Mouse (Mus musculus) C3H10T1/2 (cell line): ENCODE results near the gene Zfp616. TPM values are rescaled to one million over a fixed set of nuclear protein-coding genes. Genes with fewer than 3 reads are reported as not detected.

Experiments used
- polyA plus RNA-seq, 2 experiments: library from polyadenylated mRNA; unstranded; fragments of >200 nt; fragmentation: generic; extraction: Trizol; gene quantifications; one replicate each; pipeline ENCODE4 v1.2.1; 2012; ENCODE audit warnings: missing spikeins in 2 of 2

The Zfp616 gene
- polyA plus RNA-seq, result not detected

DNA sequence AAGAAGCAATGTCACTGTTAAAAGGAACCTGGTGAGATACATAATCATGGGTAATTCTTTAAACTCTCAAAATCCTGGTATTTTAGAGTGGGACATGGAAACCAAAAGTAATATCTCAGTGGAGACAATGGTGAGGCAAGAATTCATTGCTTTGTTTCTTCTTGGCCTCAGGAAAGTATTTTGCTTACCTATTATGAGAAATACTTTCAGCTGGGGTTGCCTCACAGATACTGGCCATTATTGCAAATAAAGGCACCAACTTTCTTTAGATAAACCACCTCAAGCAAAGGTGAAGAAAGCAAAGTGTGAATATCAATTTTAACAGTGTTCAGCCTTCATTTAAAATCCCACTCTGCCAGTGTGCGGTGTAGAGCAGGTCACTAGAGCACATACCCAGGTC is at the start of gene Zfp616:
Gene Zfp616 (plus strand): TSS at position 301 of the 400 bp plus-strand sequence.

DNA sequence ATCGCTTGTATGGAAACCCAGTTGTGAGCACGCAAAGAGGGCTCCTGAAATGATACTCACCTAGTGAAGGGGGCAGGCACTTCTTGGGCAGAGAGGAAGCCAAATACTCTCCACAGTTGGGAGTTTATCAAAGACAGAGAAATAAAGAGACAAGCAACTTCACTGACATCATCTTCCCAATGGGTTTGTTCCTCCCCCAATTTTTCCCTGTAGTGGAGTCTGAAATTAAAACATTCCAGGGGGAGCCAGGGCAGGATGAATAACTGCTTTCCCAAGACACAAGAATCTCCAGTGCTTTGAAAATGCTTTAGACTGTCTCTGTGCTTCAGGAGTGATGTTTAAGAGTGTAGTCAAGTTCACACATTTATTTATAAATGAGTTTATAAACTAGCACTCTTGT is 13.3 kb upstream of the Zfp616 start, which contains the start of the genes Olfr139 and Olfr399:
Gene Olfr139 (minus strand): TSS at position 101 of the 400 bp plus-strand sequence.
Gene Olfr399 (minus strand): TSS at position 165 of the 400 bp plus-strand sequence.

DNA sequence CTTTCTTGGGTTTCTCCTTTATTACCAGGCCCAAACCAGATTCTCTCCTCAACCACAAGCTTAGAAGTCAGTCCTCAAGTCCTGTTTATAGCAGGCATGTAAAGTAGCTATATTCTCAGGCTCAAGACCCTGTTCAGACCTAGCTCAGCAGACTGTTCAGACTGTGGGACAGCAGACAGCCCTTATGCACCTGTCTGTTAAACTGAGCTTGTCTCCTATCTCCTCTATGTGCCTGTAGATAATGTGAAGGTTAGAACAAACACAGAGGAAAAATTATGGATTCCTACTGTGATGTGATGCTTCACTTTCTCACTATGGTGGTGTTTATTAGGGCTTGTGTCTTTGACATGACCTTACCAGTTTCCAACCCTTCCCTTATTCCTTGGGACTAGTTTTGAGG is 43.7 kb downstream of the Zfp616 start, which contains the start of gene Olfr401:
Gene Olfr401 (plus strand): TSS at position 301 of the 400 bp plus-strand sequence.

Other genes with a start within 250 kb of the Zfp616 start
- not detected for gene Olfr393, start 218.5 kb upstream of the Zfp616 start, polyA plus RNA-seq
- gene Olfr394, start 179.2 kb upstream of the Zfp616 start, polyA plus RNA-seq, result not detected
- not detected for gene Olfr395, start 160.7 kb upstream of the Zfp616 start, polyA plus RNA-seq
- not detected for gene Olfr23, start 133.3 kb upstream of the Zfp616 start, polyA plus RNA-seq
- gene Olfr397, start 109.1 kb upstream of the Zfp616 start, polyA plus RNA-seq, result not detected
- gene Olfr398, start 79.5 kb upstream of the Zfp616 start, polyA plus RNA-seq, result not detected
- not detected for gene Olfr139, start 13.4 kb upstream of the Zfp616 start, polyA plus RNA-seq
- gene Olfr399, start 13.3 kb upstream of the Zfp616 start, polyA plus RNA-seq, result not detected
- not detected for gene Olfr401, start 43.8 kb downstream of the Zfp616 start, polyA plus RNA-seq
- not detected for gene Olfr402, start 83.6 kb downstream of the Zfp616 start, polyA plus RNA-seq
- gene Olfr403, start 116.3 kb downstream of the Zfp616 start, polyA plus RNA-seq, result not detected
- not detected for gene Olfr43, start 141.4 kb downstream of the Zfp616 start, polyA plus RNA-seq
- not detected for gene Olfr406, start 189.9 kb downstream of the Zfp616 start, polyA plus RNA-seq
- not detected for gene Olfr59, start 213.8 kb downstream of the Zfp616 start, polyA plus RNA-seq